Mouse (Mus musculus) embryo, embryonic 11.5 days (tissue): Measurements from ENCODE around the gene Cstf3.

Source experiments
- DNase-seq: peaks from one replicate; pipeline ENCODE4 v3.0.0-alpha.2; 2012; ENCODE audit warnings: low read depth, low spot score

Gene Cstf3

DNA sequence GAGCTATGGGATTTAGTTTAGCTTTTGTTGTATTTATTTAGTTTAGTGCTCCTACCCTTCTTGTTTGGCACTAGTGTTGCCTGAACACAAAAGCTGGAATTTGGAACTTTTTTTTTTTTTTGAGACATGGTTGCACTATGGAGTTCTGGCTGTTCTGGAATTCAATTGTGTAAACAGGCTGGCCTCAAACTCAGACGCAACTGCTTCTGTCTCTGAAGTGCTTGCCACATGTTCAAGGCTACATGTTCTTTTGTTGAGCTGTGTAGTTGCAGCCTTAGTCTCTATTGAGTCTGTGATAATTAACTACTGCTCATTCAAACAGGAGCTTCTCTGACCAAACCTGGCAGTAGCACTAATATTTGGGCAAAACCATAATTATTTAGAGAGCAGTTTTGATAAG, 13.1 kb downstream of the Cstf3 start:
- no peak for DNase-seq

DNA sequence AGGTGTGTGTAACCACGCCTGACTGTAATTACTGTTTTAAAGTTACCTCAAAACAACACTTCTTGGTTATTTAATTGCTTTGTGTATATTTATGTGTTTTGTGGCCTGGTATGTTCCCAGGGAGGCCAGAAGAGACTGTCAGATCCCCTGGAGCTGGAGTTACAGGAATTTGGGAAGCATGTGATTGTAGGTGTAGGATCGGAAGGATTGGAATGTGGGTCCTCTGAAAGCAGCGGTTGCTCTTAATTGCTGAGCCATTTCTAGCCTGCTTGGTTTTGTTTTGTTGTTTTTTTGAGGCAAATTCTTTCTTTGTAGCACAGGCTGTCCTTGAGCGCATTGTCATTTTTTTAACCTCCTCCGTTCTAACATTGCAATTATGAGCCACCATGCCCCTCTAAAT, 14.4 kb downstream of the Cstf3 start:
- DNase-seq, result no peak

DNA sequence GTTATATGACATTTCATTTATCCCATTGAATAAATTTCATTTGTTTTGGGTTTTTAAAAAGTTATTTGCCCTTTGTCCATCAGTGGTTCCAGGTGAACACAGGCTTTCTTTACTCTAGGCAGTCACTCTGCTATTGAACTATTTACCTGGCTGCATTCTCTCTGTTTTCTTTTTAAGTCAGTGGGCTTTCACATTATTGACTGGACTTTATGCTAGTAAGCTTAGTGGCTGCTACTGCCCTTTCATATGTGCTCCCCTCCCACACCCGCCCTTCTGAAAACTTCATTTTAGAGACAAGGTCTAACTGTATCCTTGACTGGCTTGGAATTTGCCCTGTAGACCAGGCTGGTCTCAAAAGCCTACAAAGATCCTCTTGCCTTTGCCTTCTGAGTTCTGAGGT, 15.2 kb downstream of the Cstf3 start:
- no peak for DNase-seq

DNA sequence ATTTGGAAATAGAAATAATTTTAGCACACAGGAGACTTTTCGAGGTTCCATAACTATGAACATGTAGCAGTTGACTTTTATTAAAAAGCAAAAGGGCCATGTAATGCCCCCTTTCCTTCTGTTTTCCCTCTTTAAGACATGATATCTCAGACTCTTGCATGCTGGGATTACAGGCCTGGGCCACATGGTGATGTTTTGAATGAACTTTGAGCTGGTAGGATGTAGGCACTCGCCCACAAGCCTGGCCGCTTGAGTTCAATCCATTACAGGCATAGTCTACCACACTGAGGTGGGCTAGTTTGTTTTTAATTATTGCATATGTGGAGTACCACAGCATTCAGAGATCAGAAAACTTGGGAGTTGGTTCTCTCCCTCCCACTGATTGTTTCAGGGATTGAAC, 24.5 kb downstream of the Cstf3 start:
- no peak for DNase-seq

DNA sequence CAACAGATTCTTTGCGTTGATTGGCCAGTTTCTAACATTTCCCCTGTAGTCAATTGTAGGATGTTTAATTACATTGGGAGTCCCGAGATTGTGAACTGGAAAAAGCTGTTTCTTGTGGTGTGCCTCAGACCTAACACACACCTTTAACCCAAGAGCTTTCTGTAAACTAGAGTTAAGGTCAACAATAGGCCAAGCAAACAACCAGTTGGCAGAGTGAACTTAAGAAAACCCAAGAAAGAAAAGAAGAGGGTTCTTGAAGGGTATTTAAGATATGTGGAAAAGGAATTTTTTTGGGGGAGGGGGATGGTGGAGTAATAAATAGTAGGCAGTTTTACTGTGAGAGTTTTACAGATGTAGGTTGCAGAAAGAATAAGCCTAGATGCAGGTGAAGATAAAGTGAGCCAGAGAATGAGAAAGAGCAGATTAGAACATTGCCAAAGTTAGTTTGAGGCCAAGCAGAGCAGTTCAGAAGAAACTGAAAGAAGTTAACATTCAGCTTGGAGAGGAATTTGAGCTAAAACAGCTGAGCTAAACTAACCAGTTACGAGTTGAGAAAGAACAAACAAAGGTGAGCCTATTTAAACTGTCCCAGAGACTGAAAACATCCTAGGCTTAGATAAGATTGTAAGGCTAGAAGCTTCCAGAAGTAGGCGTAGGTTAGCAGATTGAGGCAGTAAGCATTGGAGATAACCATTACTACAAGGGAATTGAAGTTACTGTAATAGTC, 25.8 kb downstream of the Cstf3 start:
- DNase-seq, result no peak

DNA sequence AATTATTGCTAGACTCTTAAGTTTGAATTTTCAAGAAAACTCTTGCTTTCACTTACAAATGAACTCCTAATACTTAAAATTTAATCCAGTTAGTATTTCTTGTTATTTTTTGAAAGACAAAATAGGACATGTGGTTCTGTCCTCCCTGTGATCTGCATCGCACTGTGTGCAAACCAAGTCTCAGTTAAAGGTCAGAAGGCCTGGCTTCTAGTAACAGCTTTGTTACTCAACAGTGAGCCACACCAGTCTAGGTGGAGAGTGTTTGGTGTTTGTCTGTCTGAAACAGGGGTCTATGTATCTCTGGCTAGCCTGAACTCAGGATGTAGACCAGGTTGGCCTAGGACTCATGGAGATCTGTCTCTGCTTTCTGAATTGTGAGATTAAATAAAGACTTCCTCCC, 68.3 kb downstream of the Cstf3 start:
- DNase-seq, result no peak

DNA sequence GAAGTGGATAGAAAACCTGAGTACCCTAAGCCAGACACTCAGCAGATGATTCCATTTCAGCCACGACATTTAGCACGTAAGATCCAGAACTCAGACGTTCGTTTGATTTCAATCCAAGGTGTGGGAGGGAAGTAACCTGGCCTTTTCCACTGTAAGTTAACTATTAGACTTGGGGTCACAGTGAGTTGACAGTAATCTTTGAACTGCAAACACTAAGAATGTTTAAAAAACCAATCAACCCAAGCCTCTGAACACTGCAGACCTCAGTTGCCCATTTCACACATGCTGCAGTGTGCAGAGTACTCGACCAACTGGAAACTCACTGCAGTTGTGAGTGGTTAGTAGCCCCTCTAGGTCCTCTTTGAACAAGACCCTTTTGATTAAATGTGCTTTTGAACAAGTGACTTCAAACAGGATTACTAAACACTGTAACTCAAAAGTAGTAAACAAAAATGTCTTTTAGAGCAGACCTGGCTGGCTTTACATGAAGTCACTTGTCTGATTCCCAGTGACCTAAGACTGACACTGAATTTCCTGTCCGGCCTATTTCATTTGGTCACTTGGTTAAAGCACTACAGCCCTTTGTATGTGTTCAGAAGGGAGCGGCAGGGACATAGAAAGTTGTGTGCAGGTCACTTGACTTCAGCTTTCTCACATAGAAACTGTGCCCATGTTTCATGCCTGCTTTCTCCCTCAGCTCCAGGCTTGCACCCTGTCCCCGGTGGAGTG, 73.2 kb downstream of the Cstf3 start:
- DNase-seq, result no peak

DNA sequence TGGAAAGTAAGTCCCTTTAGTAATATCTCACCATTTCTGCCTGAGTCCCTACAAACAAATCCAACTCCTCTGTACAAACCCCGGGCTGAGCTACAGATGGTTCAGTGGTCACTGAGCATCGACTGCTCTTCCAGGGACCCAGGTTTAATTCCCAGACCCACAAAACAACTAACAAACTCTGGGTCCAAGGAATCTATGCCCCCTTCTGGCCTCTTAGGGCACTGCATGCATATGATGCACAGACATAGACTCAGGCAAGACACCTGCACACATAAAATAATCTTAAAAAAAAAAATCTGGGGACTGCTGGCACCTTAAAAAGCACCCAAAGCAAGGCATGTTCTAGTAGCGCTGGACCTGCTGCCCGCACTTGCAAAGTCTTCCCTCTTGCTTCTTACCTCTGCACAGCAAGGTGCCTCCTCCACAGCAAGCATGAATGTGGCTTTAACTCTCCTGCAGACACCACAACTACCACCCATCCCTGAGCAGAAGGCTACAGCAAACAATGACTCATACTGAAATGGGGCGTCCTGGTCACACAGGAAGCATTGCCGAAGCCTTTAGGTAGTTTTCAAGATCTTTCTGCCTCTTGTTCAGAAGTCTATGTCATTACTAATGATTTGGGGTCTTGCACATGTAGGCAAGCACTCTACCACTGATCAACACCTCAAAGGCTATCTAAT, 78.9 kb downstream of the Cstf3 start:
- DNase-seq, result no peak

DNA sequence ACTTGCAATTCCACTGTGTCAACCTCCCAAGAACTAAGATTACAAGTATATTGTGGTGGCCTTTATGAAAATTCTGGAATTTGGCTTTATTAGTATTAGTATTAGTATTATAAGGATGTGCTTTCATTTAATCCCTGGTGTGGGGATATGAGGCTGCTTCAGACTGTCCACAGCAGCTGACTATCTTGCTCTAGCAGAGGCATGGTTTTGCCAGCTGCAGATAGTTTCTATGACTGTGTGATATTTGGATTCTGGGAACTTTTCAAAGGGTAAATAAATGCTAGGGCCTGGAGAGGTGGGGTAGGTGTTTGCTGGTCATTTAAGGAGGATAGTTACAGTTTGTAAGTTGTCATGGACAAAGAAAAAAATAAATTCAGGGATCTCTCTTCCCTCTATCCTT, 81.4 kb downstream of the Cstf3 start:
- DNase-seq, result no peak

DNA sequence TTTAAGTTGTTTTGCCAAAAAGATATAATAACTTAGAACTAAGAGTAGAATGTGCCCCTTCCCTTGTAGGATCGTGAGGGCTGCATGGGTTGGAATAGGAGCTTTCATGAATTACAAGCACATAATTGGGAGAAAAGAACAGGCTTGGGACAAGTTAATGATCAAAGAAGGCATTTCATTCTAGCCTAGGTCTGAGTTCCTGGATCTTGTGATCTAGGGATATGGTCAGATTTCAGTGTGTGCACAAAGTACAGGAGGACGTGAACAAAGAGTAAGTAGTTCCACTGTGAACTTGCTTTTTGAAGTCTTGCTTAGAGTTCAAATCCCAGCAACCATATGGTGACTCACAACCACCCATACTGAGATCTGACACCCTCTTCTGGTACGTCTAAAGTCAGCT, 87.0 kb downstream of the Cstf3 start:
- DNase-seq, result no peak

DNA sequence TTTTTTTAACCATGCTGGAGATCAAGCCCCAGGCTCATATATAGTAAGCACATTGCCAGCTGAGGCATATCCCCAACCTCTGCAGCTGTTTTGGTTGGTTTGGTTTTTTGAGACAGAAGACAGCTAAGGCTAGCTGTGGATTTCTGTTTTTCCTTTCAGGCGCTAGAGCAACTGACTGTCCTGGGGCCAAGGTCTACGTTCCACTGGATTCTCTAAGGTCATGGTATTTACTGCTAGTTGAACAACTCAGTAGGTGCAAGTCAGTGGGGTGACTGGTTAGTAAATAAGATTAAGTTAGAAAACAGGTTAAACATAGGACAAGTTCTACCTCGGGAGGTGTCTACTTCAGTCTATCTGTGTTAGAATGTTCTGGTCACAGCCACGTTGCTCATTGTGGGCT, 94.4 kb downstream of the Cstf3 start:
- no peak for DNase-seq

DNA sequence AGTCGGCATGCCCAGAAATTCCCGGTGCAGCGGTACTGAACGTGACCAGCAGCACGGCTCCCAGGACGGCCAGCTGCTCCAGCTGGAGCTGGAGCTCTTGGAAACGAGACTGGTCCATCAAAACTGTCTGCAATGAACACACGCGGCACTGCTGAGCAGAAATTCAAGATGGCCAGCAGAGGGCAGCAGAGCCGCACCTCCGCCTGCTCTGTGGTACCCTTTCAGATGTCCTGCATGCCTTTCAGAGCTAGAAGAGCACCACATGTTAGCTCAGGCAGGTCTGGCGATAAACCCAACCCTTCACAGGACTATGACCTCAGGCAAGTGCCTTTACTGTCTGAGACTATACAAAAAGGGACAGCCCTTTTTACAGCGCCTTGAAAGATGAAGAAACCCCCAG, 95.1 kb downstream of the Cstf3 start:
- peak; percentile 83 for DNase-seq

DNA sequence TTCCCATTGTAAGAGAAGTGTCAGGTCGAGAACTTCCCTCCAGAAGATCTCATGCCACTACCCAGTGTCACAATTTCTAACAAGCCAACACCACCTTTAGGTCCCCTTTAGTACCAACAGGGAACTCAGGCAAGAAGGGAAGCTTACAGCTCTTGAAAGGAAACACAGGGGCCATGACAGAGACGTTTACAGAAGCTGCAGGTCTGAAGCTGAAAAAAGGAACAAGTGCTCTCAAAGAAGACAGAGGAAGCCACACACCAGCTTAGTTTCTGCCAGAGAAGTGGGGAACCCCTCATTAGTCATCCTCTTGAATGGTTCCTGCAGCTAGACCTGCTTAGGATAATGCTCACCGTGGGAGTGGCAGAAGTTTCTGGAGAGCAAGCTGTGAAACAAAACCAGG, 96.9 kb downstream of the Cstf3 start:
- DNase-seq, result no peak

DNA sequence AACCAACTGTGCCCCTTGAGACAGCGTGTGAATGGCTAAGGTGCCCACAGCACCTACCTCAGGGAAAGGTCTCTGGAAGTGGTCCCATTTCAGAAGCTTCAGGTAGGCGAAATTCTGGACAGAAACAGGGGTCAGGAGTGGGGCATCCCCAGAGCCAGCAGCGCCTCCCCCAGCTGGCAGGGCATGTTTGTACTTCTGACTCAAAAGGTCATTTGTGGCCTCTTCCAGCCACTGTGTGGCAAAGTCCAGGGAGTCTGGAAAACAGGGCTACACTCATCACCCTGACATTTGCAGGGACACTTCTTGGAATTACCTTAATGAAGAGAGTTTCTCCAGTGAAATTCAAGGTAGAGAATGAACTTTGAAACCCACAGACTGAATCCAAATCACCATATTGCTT, 98.0 kb downstream of the Cstf3 start:
- DNase-seq, result no peak

DNA sequence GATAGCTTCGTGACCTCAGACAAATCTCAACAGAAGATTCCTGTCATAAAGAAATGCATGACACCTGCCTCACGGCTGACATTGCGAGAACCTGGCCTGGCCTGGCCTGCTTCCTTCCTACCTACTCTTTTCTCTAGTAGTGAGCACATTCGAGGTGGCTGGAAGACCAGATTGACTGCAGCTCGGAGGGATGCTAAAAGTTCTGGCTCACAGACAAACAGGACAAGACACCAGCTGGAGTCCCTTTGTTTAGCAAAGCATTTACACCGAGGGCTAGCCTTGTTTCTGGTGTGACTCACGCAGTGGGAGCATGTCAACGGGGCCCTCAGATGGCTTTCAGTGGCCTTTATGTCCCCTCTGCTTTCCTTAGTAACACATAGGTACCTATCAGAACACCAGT, 98.4 kb downstream of the Cstf3 start:
- no peak for DNase-seq

DNA sequence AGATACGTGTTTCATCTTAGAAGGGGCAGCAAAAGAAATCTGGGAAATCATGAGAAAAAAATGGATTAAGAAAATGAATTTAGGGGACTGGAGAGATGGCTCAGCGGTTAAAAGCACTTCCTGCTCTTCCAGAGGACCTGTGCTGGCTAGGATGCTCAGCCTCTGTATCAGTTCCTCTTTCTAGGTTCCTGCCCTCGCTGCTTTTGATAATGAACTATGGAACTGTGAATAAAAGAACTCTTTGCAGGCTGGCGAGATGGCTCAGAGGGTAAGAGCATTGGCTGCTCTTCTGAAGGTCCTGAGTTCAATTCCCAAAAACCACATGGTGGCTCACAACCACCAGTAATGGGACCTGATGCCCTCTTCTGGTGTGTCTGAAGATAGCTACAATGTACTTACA, 100.4 kb downstream of the Cstf3 start:
- no peak for DNase-seq

DNA sequence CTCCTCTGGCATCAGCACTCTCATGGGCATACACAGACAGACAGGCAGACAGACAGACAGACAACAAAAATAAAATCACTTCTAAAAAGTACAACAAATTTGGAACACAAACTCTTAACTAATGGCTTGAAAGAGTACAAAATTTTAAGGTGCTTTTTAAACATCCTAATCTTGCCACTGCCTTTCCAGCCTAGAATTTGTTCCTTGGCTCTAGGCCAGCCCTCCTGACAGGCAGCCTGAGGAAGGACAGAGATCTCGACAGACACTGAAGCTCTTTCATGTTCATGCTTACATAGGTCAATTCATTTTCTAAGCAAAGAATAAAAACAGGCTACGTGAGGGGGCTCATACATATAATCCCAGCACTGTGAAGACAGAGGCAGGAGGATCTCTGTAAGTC, 102.2 kb downstream of the Cstf3 start:
- no peak for DNase-seq

DNA sequence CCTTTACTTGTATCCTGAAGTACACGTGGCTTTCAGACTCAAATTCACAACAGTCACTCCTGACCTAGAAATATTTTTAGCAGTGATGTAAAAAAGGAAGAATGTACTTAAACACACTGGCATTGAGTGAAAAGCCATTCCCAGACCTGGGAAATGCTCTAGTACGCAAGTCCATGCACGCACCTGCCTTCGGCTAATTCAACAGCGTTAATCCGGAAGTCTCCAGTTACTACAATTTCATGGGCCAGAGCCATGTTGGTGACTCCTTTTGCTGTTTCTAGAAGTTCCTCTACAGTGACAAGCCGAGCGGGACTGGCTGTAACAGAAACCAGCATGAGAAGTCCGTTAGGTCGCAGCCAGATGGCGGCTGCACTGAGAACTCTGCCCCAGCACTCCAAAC, 109.3 kb downstream of the Cstf3 start:
- DNase-seq, result no peak

DNA sequence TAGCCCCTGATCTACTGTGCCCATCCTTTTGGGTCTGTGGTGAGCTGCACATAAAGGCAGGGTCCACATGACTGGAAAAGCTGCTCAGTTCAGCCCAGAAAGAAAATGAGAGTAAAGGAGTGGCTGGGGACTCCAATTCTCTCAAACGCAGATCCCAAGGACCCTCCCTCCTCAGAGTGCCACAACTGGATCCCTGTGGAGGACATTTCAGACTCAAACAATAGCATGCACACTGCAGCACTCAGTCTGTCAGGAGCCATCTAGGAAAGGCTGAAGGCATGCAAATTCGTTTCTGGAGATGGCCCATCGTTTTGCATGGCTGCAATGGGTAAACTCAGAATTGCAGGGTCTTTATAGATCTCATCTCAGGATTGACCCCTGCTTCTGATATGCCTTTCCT, 112.8 kb downstream of the Cstf3 start:
- DNase-seq, result no peak

DNA sequence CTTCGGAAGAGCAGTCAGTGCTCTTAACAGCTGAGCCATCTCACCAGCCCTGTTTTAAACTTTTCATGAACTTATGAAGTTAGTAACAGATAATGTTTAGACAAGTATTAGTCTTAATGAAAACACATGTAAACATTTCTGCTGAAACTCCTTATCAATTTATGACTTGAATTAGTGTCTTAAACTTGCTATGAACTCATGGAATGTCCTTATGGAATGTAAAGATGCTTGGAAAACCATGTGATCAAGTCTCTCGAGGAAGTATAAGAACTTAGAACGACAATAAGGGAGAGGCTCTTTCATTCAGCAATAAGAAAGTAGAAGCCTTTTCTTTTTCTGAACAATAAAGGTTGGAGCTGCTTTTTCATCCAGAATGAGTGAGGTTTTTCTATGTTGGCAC, 114.0 kb downstream of the Cstf3 start:
- no peak for DNase-seq

DNA sequence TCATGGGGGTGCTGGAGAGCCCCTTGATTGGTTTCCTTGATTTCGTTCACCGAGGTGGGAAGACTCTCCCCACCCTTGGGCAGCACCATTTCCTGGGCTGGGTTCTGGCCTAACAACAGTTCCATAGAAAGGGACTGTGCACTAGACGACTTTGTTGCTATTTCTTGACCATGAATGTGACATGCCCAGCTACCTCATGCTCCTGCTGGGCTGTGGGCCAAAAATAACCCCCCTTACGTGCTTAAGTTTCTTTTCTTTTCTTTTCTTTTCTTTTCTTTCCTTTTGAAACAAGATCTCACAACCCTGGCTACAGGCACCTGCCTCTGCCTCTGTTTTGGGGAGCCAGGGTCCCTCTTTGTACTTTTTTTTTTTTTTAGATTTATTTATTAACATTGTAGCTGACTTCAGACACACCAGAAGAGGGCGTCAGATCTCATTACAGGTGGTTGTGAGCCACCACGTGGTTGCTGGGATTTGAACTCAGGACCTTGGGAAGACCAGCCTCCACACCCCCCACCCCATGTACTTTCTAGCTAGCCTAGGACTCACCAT, 119.5 kb downstream of the Cstf3 start:
- DNase-seq, result no peak

DNA sequence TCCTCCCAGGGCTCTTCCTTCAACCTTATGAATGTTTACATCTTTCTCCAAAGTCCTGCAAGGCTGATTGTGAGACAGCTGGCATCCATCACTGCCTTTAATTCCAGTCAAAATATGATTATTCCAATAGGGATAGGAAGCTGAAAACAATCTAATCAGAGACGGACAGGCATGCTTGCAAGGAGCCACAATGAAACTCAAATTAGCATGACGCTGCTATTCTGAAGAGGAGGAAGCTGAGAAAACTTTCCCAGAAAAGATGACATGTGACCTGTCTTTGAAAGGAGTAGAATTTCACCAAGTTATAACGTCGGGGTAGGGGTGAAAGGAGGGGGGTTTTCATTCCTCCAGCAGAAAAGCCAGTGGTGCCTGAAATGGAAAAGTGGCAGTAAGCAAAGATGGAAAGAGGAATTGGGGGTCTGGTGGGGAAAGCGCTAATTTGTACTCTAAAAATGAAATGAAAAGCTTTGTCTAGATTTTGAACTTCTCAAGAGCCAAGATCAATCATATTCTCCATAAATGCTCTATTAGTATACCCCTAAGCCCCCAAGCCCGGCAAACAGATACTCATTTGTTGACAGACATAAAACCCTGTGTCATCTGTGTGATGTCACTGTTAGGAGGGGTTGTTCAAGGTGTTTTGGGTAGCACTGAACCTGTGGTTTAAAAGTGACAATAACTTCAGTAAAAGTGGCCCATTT, 120.5 kb downstream of the Cstf3 start:
- no peak for DNase-seq
